Mouse (Mus musculus): ENCODE measurements around the gene Hnrnpa3. TPM values are rescaled to one million over a fixed set of nuclear protein-coding genes. Genes with fewer than 3 reads are reported as not detected.

Gene Hnrnpa3
- polyA plus RNA-seq, 1 experiment from 2014 or later = 325 TPM

- ATAC-seq (replicated peaks; ENCODE audit: low FRiP score) (no peak), DNase-seq (ENCODE audit: low spot score) (no peak)
- H3K27me3 ChIP-seq (ENCODE audit: control insufficient read depth, insufficient read depth, low read length) = no peaks in the 10 kb centered on the region
- no peak overlapping the region for H3K4me3 ChIP-seq (ENCODE audit: low read depth, low read length)
- 87% methylated on average over 3 of the region's 3 CpGs for WGBS
- no peaks in the 10 kb centered on the region for H3K36me3 ChIP-seq (ENCODE audit: control insufficient read depth, insufficient read depth, low read length)
- H3K9me3 ChIP-seq (ENCODE audit: control insufficient read depth, low read length) = no peaks in the 10 kb centered on the region
- H3K4me1 ChIP-seq (replicated peaks; ENCODE audit: control insufficient read depth, insufficient read depth, low read length) = peaks cover 3% of the 10 kb centered on the region; the same call in 1 of the 2 replicates
- no peak overlapping the region for H3K27ac ChIP-seq (ENCODE audit: low read depth, low read length)
- H3K9ac ChIP-seq (ENCODE audit: low read length) = no peak overlapping the region
- no peak overlapping the region for H3K4me2 ChIP-seq (ENCODE audit: low read depth, low read length, severe bottlenecking)
Observed at GRCm38 (mm10) chr2:75700543-75700942, 41.5 kb downstream of the Hnrnpa3 start.

GRCm38 (mm10) chr2:75701207-75701606 is 42.1 kb downstream of the Hnrnpa3 start:
- Histone ChIP-seq H3K4me2 (ENCODE audit: low read depth, low read length, severe bottlenecking) (no peak overlapping the region), H3K27me3 (ENCODE audit: control insufficient read depth, insufficient read depth, low read length) (no peaks in the 10 kb centered on the region), H3K27ac (ENCODE audit: low read depth, low read length) (no peak overlapping the region), H3K36me3 (ENCODE audit: control insufficient read depth, insufficient read depth, low read length) (no peaks in the 10 kb centered on the region), H3K9me3 (ENCODE audit: control insufficient read depth, low read length) (no peaks in the 10 kb centered on the region), H3K9ac (ENCODE audit: low read length) (no peak overlapping the region), H3K4me1 (replicated peaks; ENCODE audit: control insufficient read depth, insufficient read depth, low read length) (peaks cover 3% of the 10 kb centered on the region; the same call in 1 of the 2 replicates), H3K4me3 (ENCODE audit: low read depth, low read length) (no peak overlapping the region)
- ATAC-seq (replicated peaks; ENCODE audit: low FRiP score) (no peak), DNase-seq (ENCODE audit: low spot score) (no peak)
- WGBS = 73% methylated on average over 3 of the region's 3 CpGs

- Histone ChIP-seq H3K36me3 (ENCODE audit: control insufficient read depth, insufficient read depth, low read length) (no peaks in the 10 kb centered on the region), H3K27ac (ENCODE audit: low read depth, low read length) (no peak overlapping the region), H3K9ac (ENCODE audit: low read length) (no peak overlapping the region), H3K27me3 (ENCODE audit: control insufficient read depth, insufficient read depth, low read length) (no peaks in the 10 kb centered on the region), H3K9me3 (ENCODE audit: control insufficient read depth, low read length) (no peaks in the 10 kb centered on the region), H3K4me1 (replicated peaks; ENCODE audit: control insufficient read depth, insufficient read depth, low read length) (peaks cover 3% of the 10 kb centered on the region; the same call in 1 of the 2 replicates), H3K4me2 (ENCODE audit: low read depth, low read length, severe bottlenecking) (peak overlapping the region; percentile 82; the same call in 1 of the 2 replicates), H3K4me3 (ENCODE audit: low read depth, low read length) (no peak overlapping the region)
- no peak for ATAC-seq (replicated peaks; ENCODE audit: low FRiP score)
- WGBS = 88% methylated on average over 9 of the region's 9 CpGs
- DNase-seq (ENCODE audit: low spot score) = no peak
Observed at GRCm38 (mm10) chr2:75701822-75702587, 42.9 kb downstream of the Hnrnpa3 start.

- no peak overlapping the region; the same call in 1 of the 2 replicates for H3K9ac ChIP-seq (ENCODE audit: low read length)
- peak overlapping the region; percentile 82 for H3K4me2 ChIP-seq (ENCODE audit: low read depth, low read length, severe bottlenecking)
- H3K4me3 ChIP-seq (ENCODE audit: low read depth, low read length) = peak overlapping the region; percentile 62
- ATAC-seq (replicated peaks; ENCODE audit: low FRiP score) (no peak), DNase-seq (ENCODE audit: low spot score) (no peak)
- no peaks in the 10 kb centered on the region for H3K36me3 ChIP-seq (ENCODE audit: control insufficient read depth, insufficient read depth, low read length)
- H3K27ac ChIP-seq (ENCODE audit: low read depth, low read length) = no peak overlapping the region
- H3K9me3 ChIP-seq (ENCODE audit: control insufficient read depth, low read length) = no peaks in the 10 kb centered on the region
- WGBS = 53% methylated on average over 5 of the region's 5 CpGs
- H3K4me1 ChIP-seq (replicated peaks; ENCODE audit: control insufficient read depth, insufficient read depth, low read length) = peaks cover 3% of the 10 kb centered on the region; the same call in 1 of the 2 replicates
- no peaks in the 10 kb centered on the region for H3K27me3 ChIP-seq (ENCODE audit: control insufficient read depth, insufficient read depth, low read length)
Observed at GRCm38 (mm10) chr2:75702588-75702976, 43.5 kb downstream of the Hnrnpa3 start.

- H3K27me3 ChIP-seq (ENCODE audit: control insufficient read depth, insufficient read depth, low read length) = no peaks in the 10 kb centered on the region
- peak overlapping the region; percentile 82 for H3K4me2 ChIP-seq (ENCODE audit: low read depth, low read length, severe bottlenecking)
- no peaks in the 10 kb centered on the region for H3K9me3 ChIP-seq (ENCODE audit: control insufficient read depth, low read length)
- H3K4me3 ChIP-seq (ENCODE audit: low read depth, low read length) = peak overlapping the region; percentile 62
- no peaks in the 10 kb centered on the region for H3K36me3 ChIP-seq (ENCODE audit: control insufficient read depth, insufficient read depth, low read length)
- under 1% methylated on average over 62 of the region's 62 CpGs for WGBS
- DNase-seq (ENCODE audit: low spot score) = peak; percentile 94
- H3K4me1 ChIP-seq (replicated peaks; ENCODE audit: control insufficient read depth, insufficient read depth, low read length) = peaks cover 3% of the 10 kb centered on the region; the same call in 1 of the 2 replicates
- peak overlapping the region; percentile 76 for H3K9ac ChIP-seq (ENCODE audit: low read length)
- H3K27ac ChIP-seq (ENCODE audit: low read depth, low read length) = peak overlapping the region; percentile 87
- ATAC-seq (replicated peaks; ENCODE audit: low FRiP score) = peak; percentile 83
Observed at GRCm38 (mm10) chr2:75703375-75704181, 44.5 kb downstream of the Hnrnpa3 start.

GRCm38 (mm10) chr2:75704234-75705161 is 45.4 kb downstream of the Hnrnpa3 start, which contains the start of gene Nfe2l2:
TSS of gene Nfe2l2 (minus strand) at chr2:75704641.
- ATAC-seq (replicated peaks; ENCODE audit: low FRiP score) (peak; percentile 87), DNase-seq (ENCODE audit: low spot score) (peak; percentile 97)
- peaks cover 3% of the 10 kb centered on the region; the same call in 1 of the 2 replicates for H3K4me1 ChIP-seq (replicated peaks; ENCODE audit: control insufficient read depth, insufficient read depth, low read length)
- WGBS = under 1% methylated on average over 52 of the region's 58 CpGs
- H3K4me2 ChIP-seq (ENCODE audit: low read depth, low read length, severe bottlenecking) = peak within 1 kb of the TSS; percentile 82
- no peaks in the 10 kb centered on the region for H3K27me3 ChIP-seq (ENCODE audit: control insufficient read depth, insufficient read depth, low read length)
- no peaks in the 10 kb centered on the region for H3K36me3 ChIP-seq (ENCODE audit: control insufficient read depth, insufficient read depth, low read length)
- peak within 1 kb of the TSS; percentile 87 for H3K27ac ChIP-seq (ENCODE audit: low read depth, low read length)
- H3K9me3 ChIP-seq (ENCODE audit: control insufficient read depth, low read length) = no peaks in the 10 kb centered on the region
- peak within 1 kb of the TSS; percentile 76 for H3K9ac ChIP-seq (ENCODE audit: low read length)
- H3K4me3 ChIP-seq (ENCODE audit: low read depth, low read length) = peak within 1 kb of the TSS; percentile 62

- Histone ChIP-seq H3K9ac (ENCODE audit: low read length) (peak overlapping the region; percentile 76), H3K4me3 (ENCODE audit: low read depth, low read length) (peak overlapping the region; percentile 62), H3K9me3 (ENCODE audit: control insufficient read depth, low read length) (no peaks in the 10 kb centered on the region), H3K27me3 (ENCODE audit: control insufficient read depth, insufficient read depth, low read length) (no peaks in the 10 kb centered on the region), H3K27ac (ENCODE audit: low read depth, low read length) (peak overlapping the region; percentile 87), H3K4me1 (replicated peaks; ENCODE audit: control insufficient read depth, insufficient read depth, low read length) (peaks cover 3% of the 10 kb centered on the region; the same call in 1 of the 2 replicates), H3K36me3 (ENCODE audit: control insufficient read depth, insufficient read depth, low read length) (no peaks in the 10 kb centered on the region), H3K4me2 (ENCODE audit: low read depth, low read length, severe bottlenecking) (peak overlapping the region; percentile 82)
- DNase-seq (ENCODE audit: low spot score) (no peak), ATAC-seq (replicated peaks; ENCODE audit: low FRiP score) (no peak; the same call in 1 of the 2 replicates)
- WGBS = 30% methylated on average over 19 of the region's 19 CpGs
Observed at GRCm38 (mm10) chr2:75705162-75705752, 46.2 kb downstream of the Hnrnpa3 start.

Data from forebrain, embryonic 11.5 days (tissue).